Mouse (Mus musculus): ENCODE data around the gene Spdl1. TPM values are rescaled to one million over a fixed set of nuclear protein-coding genes. Genes with fewer than 3 reads are reported as not detected.

The Spdl1 gene
- 10 to 100 TPM; 13.3 to 14.4 TPM for total RNA-seq (2023)

GRCm38 (mm10) chr11:34833318-34834086 is at the start of gene Spdl1:
Spdl1 (minus strand) TSS chr11:34833641.

DNA sequence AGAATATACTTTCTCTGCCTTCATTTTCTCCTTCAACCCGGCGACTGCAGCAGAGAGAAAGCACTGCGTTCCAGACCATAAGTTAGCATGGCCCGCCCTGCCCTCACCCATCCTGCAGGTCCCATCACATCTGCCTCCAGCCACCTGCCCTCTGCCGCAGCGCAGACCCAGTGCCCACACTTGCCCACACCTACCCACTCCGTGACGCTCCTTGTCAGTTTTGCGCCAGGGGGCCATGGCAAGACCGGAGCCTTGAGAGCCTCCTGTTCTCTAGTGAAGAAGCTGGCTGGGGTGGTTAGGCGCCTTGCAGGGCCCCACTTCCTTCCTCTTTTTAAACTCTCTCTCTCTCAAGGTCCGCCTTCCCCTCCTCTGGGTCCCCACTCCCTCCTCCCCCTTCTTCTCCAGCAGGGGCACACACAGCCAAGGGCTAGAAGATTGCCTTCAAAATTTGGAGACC is 49.8 kb downstream of the Spdl1 start, which contains the start of gene Dock2:
TSS of gene Dock2 (minus strand) at position 306 of the 457 bp plus-strand sequence.

Other genes with a start within 250 kb of the Spdl1 start
- 100 to 1,000 TPM; 261 to 307 TPM for gene Dock2, start 49.7 kb downstream of the Spdl1 start, total RNA-seq (2023)